Mouse (Mus musculus) small intestine, adult 2 months (tissue): ENCODE measurements at regions not wholly inside any gene's neighbourhood (a gene's known extent, or its start where the extent isn't known, plus 50 kb on each side); places are given as distances from the start of the nearest gene placed in this dataset.
"Not testable (repeated sequence)": the region's sequence is repeated elsewhere in the genome, so short reads cannot be mapped to it uniquely, and the experiment has no call there.

Experiments used
- H3K27ac ChIP-seq: fragments of 200-500 bp; 2 replicates; pipeline ENCODE4 v1.5.1; 2012; ENCODE audit warnings: low read depth, low read length, control low read depth, inconsistent platforms; ENCODE audit not compliant: insufficient read depth
- H3K27me3 ChIP-seq: fragments of 200-500 bp; 2 replicates; pipeline ENCODE4 v1.6.1; 2012; ENCODE audit warnings: mild to moderate bottlenecking, moderate library complexity, low read length, inconsistent platforms; ENCODE audit not compliant: control insufficient read depth, insufficient read depth
- H3K36me3 ChIP-seq: fragments of 200-500 bp; 2 replicates; pipeline ENCODE4 v1.6.1; 2012; ENCODE audit warnings: mild to moderate bottlenecking, low read length, control low read depth, inconsistent platforms; ENCODE audit not compliant: control insufficient read depth, insufficient read depth
- H3K4me1 ChIP-seq: fragments of 200-500 bp; 2 replicates; pipeline ENCODE4 v1.6.1; 2012; ENCODE audit warnings: low read length, inconsistent platforms, mixed read lengths; ENCODE audit not compliant: control insufficient read depth, insufficient read depth, insufficient read length
- H3K4me3 ChIP-seq: fragments of 200-500 bp; 2 replicates; pipeline ENCODE4 v1.5.1; 2012; ENCODE audit warnings: low read depth, mild to moderate bottlenecking, control low read depth, inconsistent platforms, low read length, moderate library complexity
- CTCF ChIP-seq: fragments of 200-500 bp; IDR thresholded peaks from 2 replicates; pipeline ENCODE4 v1.5.1; 2012; ENCODE audit warnings: low read depth, mild to moderate bottlenecking, control low read depth, inconsistent platforms, low read length, moderate library complexity, mixed read lengths; ENCODE audit not compliant: insufficient replicate concordance, insufficient read length; ENCODE audit errors: extremely low read depth
- POLR2A ChIP-seq: fragments of 200-500 bp; IDR thresholded peaks from 2 replicates; pipeline ENCODE4 v1.6.1; 2012; ENCODE audit warnings: low read depth, mild to moderate bottlenecking, control low read depth, inconsistent platforms, low read length, moderate library complexity
- WGBS: fragments of 180-500 bp; shearing (Covaris S2); methylation state at CpG from one replicate; pipeline ENCODE4 v1.1.7; 2018; 5-methylcytosine and 5-hydroxymethylcytosine counted together

DNA sequence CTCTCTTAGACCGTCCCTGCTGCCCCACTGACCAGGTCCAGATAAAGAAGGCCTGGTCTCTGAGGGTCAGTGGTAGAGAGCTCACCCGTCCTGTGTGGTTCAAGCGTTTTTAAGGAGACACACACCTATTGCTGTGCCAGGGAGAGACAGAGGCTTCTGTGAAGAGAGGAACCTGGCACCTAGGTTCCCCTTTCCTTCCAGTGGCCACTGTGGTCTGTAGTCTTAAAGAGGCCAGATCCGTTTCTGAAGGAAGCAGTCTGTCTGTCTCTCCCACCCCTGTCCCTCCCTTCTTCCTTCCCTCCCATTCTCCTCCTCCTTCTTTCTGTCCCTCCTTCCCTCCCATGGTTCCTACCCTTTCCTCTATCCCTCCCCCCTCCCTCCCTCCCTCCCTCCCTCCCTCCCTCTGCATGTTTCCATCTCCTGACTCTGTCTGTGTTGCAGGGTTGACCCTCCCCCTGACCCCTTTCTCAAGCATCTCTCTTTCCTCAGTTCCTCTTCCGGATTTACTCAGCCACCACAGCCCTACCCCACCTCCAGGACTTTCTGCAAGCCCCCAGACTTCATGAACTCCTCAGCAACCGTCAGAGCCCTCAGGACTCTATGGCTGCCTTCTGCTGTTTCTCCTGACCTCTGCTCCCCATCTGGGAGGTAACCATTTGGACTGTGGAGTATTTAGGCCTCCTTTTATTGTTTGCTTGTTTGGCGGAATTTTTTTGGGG, 100.1 kb upstream of the Ubl3 start:
- no peak overlapping the region for H3K4me3 ChIP-seq
- peaks cover 8% of the 10 kb centered on the region; the same call in 1 of the 2 replicates for H3K4me1 ChIP-seq
- WGBS, result 72% methylated on average over 7 of the region's 7 CpGs
- H3K36me3 ChIP-seq, result no peaks in the 10 kb centered on the region
- H3K27ac ChIP-seq, result no peak overlapping the region
- TF ChIP-seq CTCF (no peak), POLR2A (no peak)
- H3K27me3 ChIP-seq, result no peaks in the 10 kb centered on the region

GRCm38 (mm10) chr5:148651736-148652135, 99.1 kb upstream of the Ubl3 start:
- Histone ChIP-seq H3K36me3 (no peaks in the 10 kb centered on the region), H3K27me3 (no peaks in the 10 kb centered on the region), H3K27ac (no peak overlapping the region), H3K4me3 (no peak overlapping the region), H3K4me1 (peaks cover 14% of the 10 kb centered on the region; the same call in 1 of the 2 replicates)
- whole genome bisulfite sequencing, result 77% methylated on average over 4 of the region's 4 CpGs
- TF ChIP-seq CTCF (no peak), POLR2A (no peak)

DNA sequence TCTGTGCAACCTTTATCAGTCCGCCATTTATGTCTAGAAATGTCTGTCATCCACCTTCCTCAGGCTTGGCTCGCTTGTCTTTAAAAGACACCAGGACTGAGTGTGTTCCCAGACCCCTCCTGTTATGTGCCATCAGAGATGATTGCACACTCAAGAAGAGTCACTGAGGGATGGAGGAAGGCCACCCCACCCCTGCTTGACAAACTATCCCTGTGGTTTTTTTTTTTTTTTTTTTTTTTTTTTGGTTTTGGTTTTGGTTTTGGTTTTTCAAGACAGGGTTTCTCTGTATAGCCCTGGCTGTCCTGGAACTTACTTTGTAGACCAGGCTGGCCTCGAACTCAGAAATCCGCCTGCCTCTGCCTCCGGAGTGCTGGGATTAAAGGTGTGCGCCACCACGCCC, 97.0 kb upstream of the Ubl3 start:
- H3K27me3 ChIP-seq, H3K27ac ChIP-seq, H3K4me3 ChIP-seq, H3K36me3 ChIP-seq: not testable (repeated sequence)
- WGBS, result 89% methylated on average over 7 of the region's 7 CpGs
- peaks cover 20% of the 10 kb centered on the region for H3K4me1 ChIP-seq

GRCm38 (mm10) chr5:148649123-148649522, 96.5 kb upstream of the Ubl3 start:
- Histone ChIP-seq H3K36me3 (no peaks in the 10 kb centered on the region), H3K4me3 (no peak overlapping the region), H3K27ac (no peak overlapping the region), H3K4me1 (peaks cover 20% of the 10 kb centered on the region), H3K27me3 (no peaks in the 10 kb centered on the region)
- TF ChIP-seq POLR2A (no peak), CTCF (no peak)
- WGBS, result 86% methylated on average over 9 of the region's 9 CpGs

DNA sequence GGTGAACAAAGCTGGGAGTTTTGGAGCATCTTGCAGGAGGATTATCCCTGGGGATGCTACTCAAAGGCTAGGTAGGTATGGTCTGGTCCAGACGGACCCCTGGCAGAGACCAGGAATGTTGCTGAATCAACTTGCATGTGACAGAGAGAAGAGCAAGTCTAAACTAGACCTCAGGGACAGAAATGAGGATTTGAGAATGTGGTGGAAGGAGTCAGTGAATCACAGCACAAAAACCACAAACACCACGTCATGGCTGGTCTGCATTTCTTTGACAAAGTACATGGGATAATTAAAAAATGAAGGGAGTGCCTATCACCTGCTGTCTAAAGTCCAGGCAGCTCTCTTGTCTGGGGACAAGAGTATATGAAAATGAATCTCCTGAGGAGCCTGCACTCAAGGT, 95.1 kb upstream of the Ubl3 start:
- no peak overlapping the region for H3K27ac ChIP-seq
- no peaks in the 10 kb centered on the region for H3K36me3 ChIP-seq
- H3K4me1 ChIP-seq, result peaks cover 20% of the 10 kb centered on the region
- WGBS, result 23% methylated on average over 2 of the region's 2 CpGs
- TF ChIP-seq CTCF (no peak), POLR2A (no peak)
- no peaks in the 10 kb centered on the region for H3K27me3 ChIP-seq
- H3K4me3 ChIP-seq, result no peak overlapping the region

DNA sequence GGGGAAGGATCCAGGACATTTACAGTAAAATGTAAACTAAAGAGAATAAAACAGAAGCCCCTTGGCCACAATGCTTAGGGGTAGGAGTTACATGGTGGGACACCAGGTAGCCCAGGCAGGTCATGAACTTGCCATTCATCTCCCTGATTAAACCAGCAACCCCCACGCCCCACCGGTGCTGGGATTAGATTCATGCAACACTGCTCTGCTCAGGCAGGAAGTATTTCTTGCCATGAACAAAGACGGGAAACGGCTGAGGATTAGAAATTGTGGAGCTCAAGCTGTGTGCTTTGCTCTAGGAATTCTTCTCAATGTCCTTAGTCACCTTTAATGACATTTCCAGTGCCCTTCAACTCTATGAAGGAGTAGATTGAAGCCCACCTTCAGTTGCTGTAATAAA, 93.2 kb upstream of the Ubl3 start:
- 28% methylated on average over 4 of the region's 4 CpGs for WGBS
- no peaks in the 10 kb centered on the region for H3K36me3 ChIP-seq
- H3K4me3 ChIP-seq, result no peak overlapping the region
- no peak for TF ChIP-seq CTCF
- peaks cover 20% of the 10 kb centered on the region for H3K4me1 ChIP-seq
- peak overlapping the region; percentile 84 for H3K27ac ChIP-seq
- H3K27me3 ChIP-seq, result no peaks in the 10 kb centered on the region

- Histone ChIP-seq H3K36me3 (no peaks in the 10 kb centered on the region), H3K4me1 (peaks cover 22% of the 10 kb centered on the region), H3K27ac (peak overlapping the region; percentile 84), H3K4me3 (peak overlapping the region; percentile 34; the same call in 1 of the 2 replicates), H3K27me3 (no peaks in the 10 kb centered on the region)
- WGBS, result 21% methylated on average over 10 of the region's 10 CpGs
- TF ChIP-seq POLR2A, result no peak
- no peak for TF ChIP-seq CTCF
Observed at GRCm38 (mm10) chr5:148645191-148645681, 92.6 kb upstream of the Ubl3 start.

DNA sequence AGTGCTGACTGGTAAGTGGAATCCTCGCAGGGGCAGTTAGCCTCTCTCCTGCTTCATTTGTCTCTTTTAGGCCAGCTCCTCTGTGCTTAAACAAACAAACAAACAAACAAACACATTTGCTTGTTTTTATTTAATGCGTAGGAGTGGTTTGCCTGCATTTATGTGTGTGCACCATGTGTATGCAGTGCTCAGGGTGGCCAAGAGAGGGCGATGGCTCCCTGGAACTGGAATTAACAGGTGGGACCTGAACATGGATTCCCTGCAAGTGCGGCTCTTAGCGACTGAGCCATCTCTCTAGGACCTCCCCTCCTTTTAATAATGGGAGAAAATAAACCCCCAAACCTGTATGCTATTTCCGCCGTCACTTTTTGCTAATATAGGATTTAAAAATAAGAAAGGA, 91.8 kb upstream of the Ubl3 start:
- Histone ChIP-seq H3K27ac (no peak overlapping the region), H3K27me3 (no peaks in the 10 kb centered on the region), H3K4me1 (peaks cover 20% of the 10 kb centered on the region), H3K36me3 (no peaks in the 10 kb centered on the region), H3K4me3 (no peak overlapping the region)
- WGBS, result 95% methylated on average over 7 of the region's 7 CpGs
- TF ChIP-seq CTCF (no peak; the same call in 1 of the 2 replicates), POLR2A (no peak)
